Mouse (Mus musculus): ENCODE measurements around the gene Sdk1. TPM values are rescaled to one million over a fixed set of nuclear protein-coding genes. Genes with fewer than 3 reads are reported as not detected.

Sdk1 gene
- total and polyA plus RNA-seq, 3 experiments, result not detected

- TF ChIP-seq CHD1 (IDR thresholded peaks at IDR 0.05; ENCODE audit: low read depth, low read length) (no peak), MAZ (IDR thresholded peaks at IDR 0.05; ENCODE audit: low read depth, low read length) (no peak), TAL1 (IDR thresholded peaks at IDR 0.05; ENCODE audit: low read length) (no peak), USF1 (IDR thresholded peaks at IDR 0.05; ENCODE audit: low read depth, low read length) (no peak), SMC3 (IDR thresholded peaks at IDR 0.05; ENCODE audit: low read depth, low read length) (no peak), ZNF384 (IDR thresholded peaks at IDR 0.05; ENCODE audit: low read depth, low read length) (no peak), ETS1 (IDR thresholded peaks at IDR 0.05; ENCODE audit: low read depth, low read length) (no peak), ZC3H11A (IDR thresholded peaks at IDR 0.05; ENCODE audit: low read depth, low read length) (no peak), MAX (IDR thresholded peaks at IDR 0.05; ENCODE audit: low read length) (no peak), POLR2A (IDR thresholded peaks at IDR 0.05; ENCODE audit: control insufficient read depth in 1 of 2, insufficient read depth in 1 of 2, low read depth in 1 of 2, low read length in 2 of 2, poor library complexity in 1 of 2) (no peak), CHD2 (IDR thresholded peaks at IDR 0.05; ENCODE audit: low read length) (no peak), POLR2AphosphoS5 (IDR thresholded peaks at IDR 0.05; ENCODE audit: borderline replicate concordance, low read depth, low read length) (no peak), USF2 (IDR thresholded peaks at IDR 0.05; ENCODE audit: borderline replicate concordance in 1 of 2, insufficient read depth in 1 of 2, low read depth in 1 of 2, low read length in 2 of 2) (no peak), EP300 (IDR thresholded peaks at IDR 0.05; ENCODE audit: low read depth in 1 of 2, low read length in 2 of 2) (no peak)
- no peak overlapping the region for H3K4me3 ChIP-seq (ENCODE audit: control insufficient read depth in 1 of 2, insufficient read depth in 1 of 2, low read depth in 2 of 2, low read length in 2 of 2)
- H3K9me3 ChIP-seq (replicated peaks; ENCODE audit: insufficient read depth, low read length), result no peaks in the 10 kb centered on the region
- no peak overlapping the region for H3K27ac ChIP-seq (ENCODE audit: control insufficient read depth, low read depth, low read length)
- no peaks in the 10 kb centered on the region for H3K79me2 ChIP-seq (ENCODE audit: control insufficient read depth, insufficient read depth, low read length, poor library complexity)
- H3K36me3 ChIP-seq (ENCODE audit: control insufficient read depth in 1 of 2, insufficient read depth in 2 of 2, low read length in 2 of 2), result no peaks in the 10 kb centered on the region
- no peaks in the 10 kb centered on the region for H3K4me1 ChIP-seq (ENCODE audit: control insufficient read depth in 1 of 2, insufficient read depth in 2 of 2, low read length in 2 of 2)
- no peaks in the 10 kb centered on the region for H3K27me3 ChIP-seq (ENCODE audit: control insufficient read depth in 1 of 2, insufficient read depth in 2 of 2, low read length in 2 of 2)
- no peak overlapping the region for H3K9ac ChIP-seq (ENCODE audit: control insufficient read depth, low read depth, low read length, poor library complexity, severe bottlenecking)
- DNase-seq (ENCODE audit: low read depth, low spot score), result no peak
These were observed 798.7 kb downstream of the Sdk1 start for GRCm38 (mm10) chr5:142039891-142040530.

- Histone ChIP-seq H3K4me1 (ENCODE audit: control insufficient read depth in 1 of 2, insufficient read depth in 2 of 2, low read length in 2 of 2) (no peaks in the 10 kb centered on the region), H3K9me3 (replicated peaks; ENCODE audit: insufficient read depth, low read length) (no peaks in the 10 kb centered on the region), H3K27me3 (ENCODE audit: control insufficient read depth in 1 of 2, insufficient read depth in 2 of 2, low read length in 2 of 2) (no peaks in the 10 kb centered on the region), H3K27ac (ENCODE audit: control insufficient read depth, low read depth, low read length) (no peak overlapping the region), H3K36me3 (ENCODE audit: control insufficient read depth in 1 of 2, insufficient read depth in 2 of 2, low read length in 2 of 2) (no peaks in the 10 kb centered on the region), H3K4me3 (ENCODE audit: control insufficient read depth in 1 of 2, insufficient read depth in 1 of 2, low read depth in 2 of 2, low read length in 2 of 2) (no peak overlapping the region), H3K9ac (ENCODE audit: control insufficient read depth, low read depth, low read length, poor library complexity, severe bottlenecking) (no peak overlapping the region), H3K79me2 (ENCODE audit: control insufficient read depth, insufficient read depth, low read length, poor library complexity) (no peaks in the 10 kb centered on the region)
- no peak for TF ChIP-seq GATA1 (IDR thresholded peaks at IDR 0.05; ENCODE audit: low read depth, low read length)
- no peak for TF ChIP-seq KAT2A (conservative IDR thresholded peaks at IDR 0.05; ENCODE audit: low read depth, low read length)
- no peak for TF ChIP-seq E2F4 (IDR thresholded peaks at IDR 0.05; ENCODE audit: borderline replicate concordance, low read depth, low read length)
- no peak for TF ChIP-seq ZMIZ1 (IDR thresholded peaks at IDR 0.05; ENCODE audit: low read depth, low read length)
- TF ChIP-seq MAFK (IDR thresholded peaks at IDR 0.05; ENCODE audit: borderline replicate concordance, low read depth, low read length), result no peak
- no peak for TF ChIP-seq ZNF384 (IDR thresholded peaks at IDR 0.05; ENCODE audit: low read depth, low read length)
- no peak for TF ChIP-seq POLR2AphosphoS2 (IDR thresholded peaks at IDR 0.05; ENCODE audit: low read length)
- no peak for TF ChIP-seq TCF12 (IDR thresholded peaks at IDR 0.05; ENCODE audit: low read depth, low read length)
- TF ChIP-seq RAD21 (IDR thresholded peaks at IDR 0.05; ENCODE audit: low read depth, low read length), result no peak
- TF ChIP-seq NRF1 (IDR thresholded peaks at IDR 0.05; ENCODE audit: insufficient read depth, low read depth, low read length, poor library complexity, severe bottlenecking), result no peak
- TF ChIP-seq ELF1 (IDR thresholded peaks at IDR 0.05; ENCODE audit: low read depth, low read length), result no peak
- DNase-seq (ENCODE audit: low read depth, low spot score), result no peak
These were observed 800.0 kb downstream of the Sdk1 start for GRCm38 (mm10) chr5:142041226-142041802.

All from MEL (cell line).